Mouse (Mus musculus) embryonic facial prominence, embryonic 12.5 days (tissue): Measurements from ENCODE around the gene Maml2. TPM values are rescaled to one million over a fixed set of nuclear protein-coding genes. Genes with fewer than 3 reads are reported as not detected.

ENCODE experiments used
- ATAC-seq: fragments of 200-750 bp; cut with Nextera tagmentation; 2 replicates; pipeline ENCODE4 v1.8.0; 2017; ENCODE audit not compliant: insufficient number of reproducible peaks, insufficient read depth, low FRiP score, low TSS enrichment
- H3K27ac ChIP-seq: fragments of 300-500 bp; sonication (generic); 2 replicates; pipeline ENCODE4 v1.5.1; 2016; ENCODE audit warnings: mild to moderate bottlenecking
- H3K27me3 ChIP-seq: fragments of 300-500 bp; sonication (generic); 2 replicates; pipeline ENCODE4 v1.6.1; 2016; ENCODE audit warnings: mild to moderate bottlenecking, moderate library complexity
- H3K36me3 ChIP-seq: fragments of 300-500 bp; sonication (generic); 2 replicates; pipeline ENCODE4 v1.6.1; 2016; ENCODE audit warnings: mild to moderate bottlenecking
- H3K4me1 ChIP-seq: fragments of 300-500 bp; sonication (generic); 2 replicates; pipeline ENCODE4 v1.6.1; 2016
- H3K4me2 ChIP-seq: fragments of 300-500 bp; sonication (generic); replicated peaks from 2 replicates; pipeline ENCODE4 v1.6.1; 2016; ENCODE audit warnings: mild to moderate bottlenecking, moderate library complexity
- H3K4me3 ChIP-seq: fragments of 300-500 bp; sonication (generic); 2 replicates; pipeline ENCODE4 v1.5.1; 2016; ENCODE audit warnings: mild to moderate bottlenecking
- H3K9ac ChIP-seq: fragments of 300-500 bp; sonication (generic); 2 replicates; pipeline ENCODE4 v1.6.1; 2016; ENCODE audit warnings: mild to moderate bottlenecking, moderate library complexity
- H3K9me3 ChIP-seq: fragments of 300-500 bp; sonication (generic); 2 replicates; pipeline ENCODE4 v1.6.1; 2016; ENCODE audit warnings: mild to moderate bottlenecking, moderate library complexity
- WGBS: fragments of 180-500 bp; shearing (Covaris S2); methylation state at CpG from one replicate; pipeline ENCODE4 v1.1.7; 2016; 5-methylcytosine and 5-hydroxymethylcytosine counted together
- polyA plus RNA-seq: library from polyadenylated mRNA; unstranded; fragments of >200 nt; fragmentation: Nextera tagmentation; extraction: Ambion mirVana; gene quantifications from 2 replicates; pipeline ENCODE4 v1.2.1, GENCODE M21; 2016

Maml2 gene
- polyA plus RNA-seq, 1 experiment from 2014 or later: 13.6 TPM

- Histone ChIP-seq H3K36me3 (no peaks in the 10 kb centered on the region), H3K9ac (no peak overlapping the region), H3K4me2 (no peak overlapping the region), H3K4me3 (no peak overlapping the region), H3K27ac (no peak overlapping the region), H3K27me3 (no peaks in the 10 kb centered on the region), H3K9me3 (no peaks in the 10 kb centered on the region), H3K4me1 (peaks cover 22% of the 10 kb centered on the region; the same call in 1 of the 2 replicates)
- 72% methylated on average over 9 of the region's 9 CpGs for WGBS
- no peak; the same call in 1 of the 2 replicates for ATAC-seq
Measured at GRCm38 (mm10) chr9:13587085-13587933, 289.6 kb downstream of the Maml2 start.

- Histone ChIP-seq H3K9me3 (no peaks in the 10 kb centered on the region), H3K27ac (no peak overlapping the region), H3K9ac (no peak overlapping the region), H3K4me2 (no peak overlapping the region), H3K36me3 (no peaks in the 10 kb centered on the region), H3K4me1 (peaks cover 14% of the 10 kb centered on the region; the same call in 1 of the 2 replicates), H3K4me3 (no peak overlapping the region), H3K27me3 (no peaks in the 10 kb centered on the region)
- 91% methylated on average over 1 of the region's 1 CpGs for WGBS
- no peak for ATAC-seq
Measured at GRCm38 (mm10) chr9:13588786-13589185, 291.0 kb downstream of the Maml2 start.

GRCm38 (mm10) chr9:13592701-13593100 is 294.9 kb downstream of the Maml2 start:
- Histone ChIP-seq H3K36me3 (no peaks in the 10 kb centered on the region), H3K4me3 (no peak overlapping the region), H3K27ac (no peak overlapping the region), H3K9ac (no peak overlapping the region), H3K4me1 (no peaks in the 10 kb centered on the region), H3K4me2 (no peak overlapping the region), H3K27me3 (no peaks in the 10 kb centered on the region), H3K9me3 (no peaks in the 10 kb centered on the region)
- WGBS: 91% methylated on average over 10 of the region's 10 CpGs
- ATAC-seq: no peak

GRCm38 (mm10) chr9:13597736-13598135 is 300.0 kb downstream of the Maml2 start:
- no peak overlapping the region for H3K9ac ChIP-seq
- no peak overlapping the region for H3K4me2 ChIP-seq
- 84% methylated on average over 6 of the region's 6 CpGs for WGBS
- ATAC-seq: no peak
- no peaks in the 10 kb centered on the region for H3K36me3 ChIP-seq
- H3K4me3 ChIP-seq: no peak overlapping the region
- no peaks in the 10 kb centered on the region for H3K9me3 ChIP-seq
- no peaks in the 10 kb centered on the region for H3K27me3 ChIP-seq
- H3K27ac ChIP-seq: no peak overlapping the region
- no peaks in the 10 kb centered on the region for H3K4me1 ChIP-seq

- H3K9ac ChIP-seq: no peak overlapping the region
- no peak overlapping the region for H3K4me2 ChIP-seq
- no peaks in the 10 kb centered on the region for H3K4me1 ChIP-seq
- no peaks in the 10 kb centered on the region for H3K27me3 ChIP-seq
- no peaks in the 10 kb centered on the region for H3K9me3 ChIP-seq
- WGBS: 76% methylated on average over 4 of the region's 4 CpGs
- H3K36me3 ChIP-seq: no peaks in the 10 kb centered on the region
- no peak overlapping the region for H3K4me3 ChIP-seq
- ATAC-seq: no peak
- no peak overlapping the region for H3K27ac ChIP-seq
Measured at GRCm38 (mm10) chr9:13598596-13599333, 301.0 kb downstream of the Maml2 start.

GRCm38 (mm10) chr9:13599334-13599614 is 301.5 kb downstream of the Maml2 start:
- Histone ChIP-seq H3K4me2 (no peak overlapping the region), H3K9ac (no peak overlapping the region), H3K27me3 (no peaks in the 10 kb centered on the region), H3K9me3 (no peaks in the 10 kb centered on the region), H3K36me3 (no peaks in the 10 kb centered on the region), H3K4me3 (no peak overlapping the region), H3K4me1 (no peaks in the 10 kb centered on the region), H3K27ac (no peak overlapping the region)
- 75% methylated on average over 3 of the region's 3 CpGs for WGBS
- ATAC-seq: no peak

GRCm38 (mm10) chr9:13599800-13600199 is 302.0 kb downstream of the Maml2 start:
- H3K36me3 ChIP-seq: no peaks in the 10 kb centered on the region
- H3K9ac ChIP-seq: no peak overlapping the region
- H3K4me3 ChIP-seq: no peak overlapping the region
- H3K4me1 ChIP-seq: no peaks in the 10 kb centered on the region
- no peaks in the 10 kb centered on the region for H3K9me3 ChIP-seq
- no peak overlapping the region for H3K4me2 ChIP-seq
- H3K27me3 ChIP-seq: no peaks in the 10 kb centered on the region
- no peak overlapping the region for H3K27ac ChIP-seq
- 87% methylated on average over 6 of the region's 6 CpGs for WGBS
- no peak for ATAC-seq

DNA sequence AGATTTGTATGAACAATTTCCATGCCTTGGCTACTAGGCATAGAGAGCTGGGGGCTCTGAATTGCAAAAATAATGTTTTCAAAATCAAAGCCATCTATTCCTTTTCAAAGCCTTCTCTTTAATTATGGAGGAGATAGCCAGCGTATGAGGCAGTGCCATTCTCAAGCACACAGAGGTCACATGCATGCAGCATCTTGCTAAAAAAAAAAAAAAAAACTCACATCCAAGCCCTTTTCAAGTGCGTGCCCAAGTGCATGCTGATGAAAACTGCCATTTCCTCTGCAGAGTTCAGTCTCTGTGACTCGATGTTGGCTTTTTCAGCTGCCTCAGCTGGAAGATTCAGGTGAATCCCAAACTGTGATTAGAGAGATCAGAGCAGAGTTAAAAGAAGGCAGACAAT is 304.0 kb downstream of the Maml2 start:
- H3K36me3 ChIP-seq: no peaks in the 10 kb centered on the region
- no peaks in the 10 kb centered on the region for H3K9me3 ChIP-seq
- 76% methylated on average over 3 of the region's 3 CpGs for WGBS
- no peak overlapping the region for H3K4me2 ChIP-seq
- no peaks in the 10 kb centered on the region for H3K4me1 ChIP-seq
- no peak overlapping the region for H3K27ac ChIP-seq
- no peak overlapping the region for H3K9ac ChIP-seq
- no peak overlapping the region for H3K4me3 ChIP-seq
- no peaks in the 10 kb centered on the region for H3K27me3 ChIP-seq
- no peak for ATAC-seq

DNA sequence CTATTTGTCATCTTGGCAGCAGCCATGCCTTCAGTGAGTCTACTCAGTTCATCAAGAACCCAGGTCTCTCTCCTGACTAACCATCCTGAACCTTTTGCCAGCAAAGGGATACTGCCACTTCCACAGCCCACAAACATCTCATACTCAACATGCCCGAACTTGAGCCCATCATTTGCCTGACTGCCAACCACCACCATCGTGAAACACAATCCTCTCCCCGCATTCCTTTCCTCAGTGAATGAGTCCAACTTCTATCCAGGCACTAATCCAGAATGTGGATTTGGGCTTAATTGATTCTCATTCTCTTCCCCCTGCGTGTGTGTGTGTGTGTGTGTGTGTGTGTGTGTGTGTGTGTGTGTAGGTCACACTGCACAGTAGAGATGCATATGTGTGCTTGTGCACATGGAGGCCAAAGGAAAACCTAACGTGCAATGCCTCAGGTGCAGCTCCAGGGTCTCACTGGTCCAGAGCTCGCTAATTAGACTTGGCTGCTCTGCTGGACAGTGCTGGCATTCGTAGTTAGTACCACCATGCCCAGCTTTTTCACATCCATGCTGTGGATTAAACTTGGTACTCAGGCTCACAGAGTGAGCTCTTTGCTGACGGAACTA is 305.9 kb downstream of the Maml2 start:
- Histone ChIP-seq H3K36me3 (no peaks in the 10 kb centered on the region), H3K4me3 (no peak overlapping the region), H3K4me1 (no peaks in the 10 kb centered on the region), H3K27ac (0 out of 2 replicates have a peak overlapping the region, but pooled peaks have one; percentile 17), H3K9ac (no peak overlapping the region), H3K27me3 (no peaks in the 10 kb centered on the region), H3K4me2 (no peak overlapping the region), H3K9me3 (no peaks in the 10 kb centered on the region)
- WGBS: 80% methylated on average over 8 of the region's 8 CpGs
- ATAC-seq: no peak

- no peaks in the 10 kb centered on the region for H3K36me3 ChIP-seq
- H3K27ac ChIP-seq: no peak overlapping the region
- no peak overlapping the region for H3K4me3 ChIP-seq
- H3K4me2 ChIP-seq: no peak overlapping the region
- H3K4me1 ChIP-seq: peaks cover 4% of the 10 kb centered on the region; the same call in 1 of the 2 replicates
- ATAC-seq: no peak
- no peaks in the 10 kb centered on the region for H3K9me3 ChIP-seq
- H3K27me3 ChIP-seq: no peaks in the 10 kb centered on the region
- H3K9ac ChIP-seq: no peak overlapping the region
- 77% methylated on average over 8 of the region's 8 CpGs for WGBS
Measured at GRCm38 (mm10) chr9:13607609-13608185, 309.9 kb downstream of the Maml2 start.

DNA sequence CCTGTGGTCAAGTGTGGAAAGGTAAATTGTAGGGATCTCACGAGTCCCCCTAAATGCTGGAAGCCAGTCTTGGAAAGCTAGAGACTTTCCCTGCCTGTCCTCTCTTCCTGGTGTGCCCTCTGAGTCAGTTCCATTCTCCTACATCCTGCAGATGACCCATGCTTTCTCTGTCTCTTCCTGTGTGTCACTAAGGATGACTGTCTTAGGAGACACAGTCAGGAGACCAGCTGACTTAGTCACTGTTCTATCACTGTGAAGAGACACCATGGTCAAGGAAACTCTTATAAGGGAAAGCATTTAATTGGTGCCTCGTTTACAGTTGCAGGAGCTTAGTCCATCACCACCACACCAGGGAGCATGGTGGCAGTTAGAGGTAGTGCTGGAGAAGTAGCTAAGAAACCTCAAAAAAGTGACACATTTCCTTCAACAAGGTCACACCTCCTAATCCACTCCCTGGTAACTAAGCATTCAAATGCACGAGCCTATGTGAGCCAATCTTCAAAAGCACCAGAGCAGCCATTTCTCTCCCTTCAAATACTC is 310.8 kb downstream of the Maml2 start:
- Histone ChIP-seq H3K27ac (no peak overlapping the region), H3K4me2 (no peak overlapping the region), H3K4me3 (no peak overlapping the region), H3K9ac (no peak overlapping the region), H3K36me3 (no peaks in the 10 kb centered on the region), H3K4me1 (peaks cover 12% of the 10 kb centered on the region), H3K27me3 (no peaks in the 10 kb centered on the region), H3K9me3 (no peaks in the 10 kb centered on the region)
- no peak for ATAC-seq
- WGBS: 63% methylated on average over 3 of the region's 3 CpGs
